Mouse (Mus musculus) CH12.LX (cell line): ENCODE data around the gene Fap. TPM values are rescaled to one million over a fixed set of nuclear protein-coding genes. Genes with fewer than 3 reads are reported as not detected.

Experiments
- DNase-seq: peaks from one replicate; pipeline ENCODE4 v3.0.0-alpha.2; 2013; ENCODE audit errors: extremely low read depth
- H3K27ac ChIP-seq: 2 replicates; pipeline ENCODE4 v1.5.1; 2012; ENCODE audit warnings: low read depth, mild to moderate bottlenecking, control low read depth, moderate library complexity; ENCODE audit not compliant: insufficient read depth
- H3K27me3 ChIP-seq: replicated peaks from 2 replicates; pipeline ENCODE3; 2012; ENCODE audit warnings: inconsistent platforms
- H3K36me3 ChIP-seq, 2 experiments: replicated peaks in 1 of 2; 2 replicates each; pipeline versions ENCODE3 to v1.6.1; 2012; ENCODE audit warnings: inconsistent platforms in 1 of 2, low read length in 1 of 2, mild to moderate bottlenecking in 1 of 2, mixed read lengths in 1 of 2, moderate library complexity in 1 of 2; ENCODE audit not compliant: control insufficient read depth in 1 of 2, insufficient read depth in 1 of 2
- H3K4me1 ChIP-seq, 2 experiments: 2 replicates each; pipeline ENCODE4 v1.6.1; 2012; ENCODE audit warnings: inconsistent platforms in 1 of 2, moderate library complexity in 1 of 2; ENCODE audit not compliant: insufficient read depth in 2 of 2, control insufficient read depth in 1 of 2
- H3K4me2 ChIP-seq: 2 replicates; pipeline ENCODE4 v1.6.1; 2012; ENCODE audit warnings: low read depth, mild to moderate bottlenecking, control low read depth; ENCODE audit not compliant: poor library complexity, insufficient read depth, severe bottlenecking
- H3K4me3 ChIP-seq, 3 experiments: fragments of 150-350 bp in 1 of 3; sonication (generic) in 1 of 3; replicated peaks in 1 of 3; 2 replicates each; pipeline versions ENCODE3 to v1.5.1; 2011 to 2012; ENCODE audit warnings: low read depth in 2 of 3, low read length in 2 of 3, mild to moderate bottlenecking in 2 of 3, moderate library complexity in 2 of 3, control low read depth in 1 of 3, improper control_type of control experiment in 1 of 3, inconsistent platforms in 1 of 3, mixed read lengths in 1 of 3; ENCODE audit not compliant: poor library complexity in 1 of 3
- H3K79me2 ChIP-seq: replicated peaks from 2 replicates; pipeline ENCODE4 v1.6.1; 2012; ENCODE audit warnings: mild to moderate bottlenecking, moderate library complexity; ENCODE audit not compliant: control insufficient read depth, poor library complexity, insufficient read depth, severe bottlenecking; ENCODE audit errors: extremely low read depth
- H3K9ac ChIP-seq: 2 replicates; pipeline ENCODE4 v1.6.1; 2012; ENCODE audit warnings: low read depth, mild to moderate bottlenecking, control low read depth, moderate library complexity; ENCODE audit not compliant: insufficient read depth
- H3K9me3 ChIP-seq: replicated peaks from 2 replicates; pipeline ENCODE3; 2012; ENCODE audit warnings: low read length, inconsistent platforms, mixed read lengths
- BHLHE40 ChIP-seq: IDR thresholded peaks from 2 replicates; pipeline ENCODE4 v1.6.1; 2011; ENCODE audit warnings: mild to moderate bottlenecking, low read depth, low read length, improper control_type of control experiment
- CHD1 ChIP-seq: IDR thresholded peaks from 2 replicates; pipeline ENCODE4 v1.6.1; 2012; ENCODE audit warnings: low read depth, low read length, improper control_type of control experiment, inconsistent platforms
- EP300 ChIP-seq: IDR thresholded peaks from 2 replicates; pipeline ENCODE4 v1.6.1; 2011; ENCODE audit warnings: low read length, improper control_type of control experiment
- ETS1 ChIP-seq: conservative IDR thresholded peaks from 2 replicates; pipeline ENCODE4 v1.6.1; 2012; ENCODE audit warnings: low read depth, mild to moderate bottlenecking, inconsistent platforms, low read length, improper control_type of control experiment, moderate library complexity
- HCFC1 ChIP-seq: IDR thresholded peaks from 2 replicates; pipeline ENCODE4 v1.6.1; 2012; ENCODE audit warnings: low read depth, mild to moderate bottlenecking, inconsistent platforms, low read length, improper control_type of control experiment
- JUN ChIP-seq: IDR thresholded peaks from 2 replicates; pipeline ENCODE4 v1.6.1; 2011; ENCODE audit warnings: low read depth, mild to moderate bottlenecking, low read length, improper control_type of control experiment, moderate library complexity; ENCODE audit not compliant: insufficient read depth
- MAFK ChIP-seq: IDR thresholded peaks from 2 replicates; pipeline ENCODE4 v1.6.1; 2011; ENCODE audit warnings: low read length, improper control_type of control experiment; ENCODE audit not compliant: insufficient replicate concordance
- MEF2A ChIP-seq: IDR thresholded peaks from 2 replicates; pipeline ENCODE4 v1.6.1; 2014; ENCODE audit warnings: low read depth, mild to moderate bottlenecking, inconsistent platforms, low read length, improper control_type of control experiment, borderline replicate concordance
- MYC ChIP-seq: IDR thresholded peaks from 2 replicates; pipeline ENCODE4 v1.6.1; 2011; ENCODE audit warnings: low read depth, mild to moderate bottlenecking, improper control_type of control experiment, low read length
- NRF1 ChIP-seq: IDR thresholded peaks from 2 replicates; pipeline ENCODE4 v1.6.1; 2014; ENCODE audit warnings: low read depth, mild to moderate bottlenecking, inconsistent platforms, low read length, improper control_type of control experiment, moderate library complexity
- TBP ChIP-seq: conservative IDR thresholded peaks from 2 replicates; pipeline ENCODE4 v1.6.1; 2011; ENCODE audit warnings: low read depth, low read length, improper control_type of control experiment
- USF1 ChIP-seq: IDR thresholded peaks from 2 replicates; pipeline ENCODE4 v1.6.1; 2014; ENCODE audit warnings: low read depth, mild to moderate bottlenecking, inconsistent platforms, low read length, improper control_type of control experiment
- ZMIZ1 ChIP-seq: IDR thresholded peaks from 2 replicates; pipeline ENCODE4 v1.6.1; 2012; ENCODE audit warnings: low read depth, mild to moderate bottlenecking, inconsistent platforms, low read length, improper control_type of control experiment
- dilution Hi-C: fragments of 300-500 bp; cut with MboI; formaldehyde crosslinking; loops from 2 replicates; pipeline ENCODE4 v1.14.3; 2020; ENCODE audit warnings: low sequenced_read_pairs; ENCODE audit not compliant: extremely low pct_unique_long_range_greater_than_20kb, extremely low pct_ligation_motif_present
- in situ Hi-C: fragments of 300-500 bp; cut with MboI; formaldehyde crosslinking; loops from 3 replicates; pipeline ENCODE4 v1.14.3; 2019; ENCODE audit warnings: low sequenced_read_pairs, low pct_ligation_motif_present, low pct_unique_long_range_greater_than_20kb, mixed read lengths
- polyA plus RNA-seq: library from polyadenylated mRNA; unstranded; fragments of >175 nt; gene quantifications from 2 replicates; pipeline ENCODE4 v1.2.1, GENCODE M21; 2012; ENCODE audit warnings: low read depth; ENCODE audit not compliant: insufficient read length
- total RNA-seq, 2 experiments: library from RNA; depleted of rRNA; stranded (reverse); fragments of 300-350 nt in 1 of 2; fragments of >200 nt in 1 of 2; gene quantifications; 2 replicates each; pipeline ENCODE4 v1.2.3; 2012 to 2014

Gene Fap
- total and polyA plus RNA-seq, 3 experiments: 0.15 TPM; not detected in 2

DNA sequence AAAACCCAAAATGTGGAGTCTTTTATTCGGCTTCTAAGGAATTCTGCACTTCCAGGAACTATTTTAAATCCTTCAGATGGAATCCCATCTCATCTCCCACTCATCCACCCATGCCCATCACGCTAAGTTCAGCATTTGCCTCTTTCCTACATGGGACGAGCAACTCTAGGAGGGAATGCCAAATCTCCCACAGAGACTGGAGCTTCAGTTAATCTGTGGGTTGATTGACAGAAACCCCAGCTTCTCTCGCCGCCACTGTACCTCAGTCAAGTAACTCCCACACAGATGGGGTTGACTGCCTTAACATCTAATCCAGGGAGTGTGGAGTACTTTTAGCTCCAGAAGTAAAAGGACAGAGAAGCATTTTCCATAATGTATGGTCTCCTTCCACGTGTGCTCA is 119.8 kb downstream of the Fap start:
- Histone ChIP-seq H3K27me3 (no peaks in the 10 kb centered on the region), H3K4me2 (no peak overlapping the region), H3K9me3 (no peaks in the 10 kb centered on the region), H3K79me2 (no peaks in the 10 kb centered on the region), H3K27ac (no peak overlapping the region), H3K36me3 (peaks cover 0 to 4% of the 10 kb centered on the region in 2 experiments), H3K9ac (no peak overlapping the region), H3K4me3 (no peak overlapping the region), H3K4me1 (peaks cover 3 to 21% of the 10 kb centered on the region in 2 experiments; a peak in 2 of 4 replicates)
- in situ Hi-C loops (loop anchor here (25.0 kb wide), 1 partner anchor 467 kb away; no protein-coding TSS in a partner anchor), dilution Hi-C loops (no loop called here)
- TF ChIP-seq ZMIZ1 (no peak), CHD1 (no peak), BHLHE40 (no peak), ETS1 (no peak), MAFK (no peak), HCFC1 (no peak), TBP (no peak), USF1 (no peak), MEF2A (no peak), NRF1 (no peak), MYC (no peak), EP300 (no peak), JUN (no peak)
- no peak for DNase-seq

Other genes with a start within 250 kb of the Fap start
- gene Dpp4, start 161.8 kb downstream of the Fap start, total RNA-seq (2012; rRNA removed): 2.4 and 3.6 TPM in 2 replicates
- gene Dpp4, start 161.8 kb downstream of the Fap start, total RNA-seq (2014; rRNA removed): 0.04 and 0.08 TPM in 2 replicates
- 0.29 and 0.61 TPM in 2 replicates for gene Dpp4, start 161.8 kb downstream of the Fap start, polyA plus RNA-seq
- gene Gcg, start 90.4 kb downstream of the Fap start, total RNA-seq (2012; rRNA removed): 0.13 and 0.17 TPM in 2 replicates
- gene Gcg, start 90.4 kb downstream of the Fap start, total RNA-seq (2014; rRNA removed): 0.31 TPM in 1 of 2 replicates, not detected in the other
- gene Gcg, start 90.4 kb downstream of the Fap start, polyA plus RNA-seq: 0.38 TPM in 1 of 2 replicates, not detected in the other
- gene Ifih1, start 72.2 kb upstream of the Fap start, total RNA-seq (2012; rRNA removed): 1.6 and 2.0 TPM in 2 replicates
- 2.2 and 2.5 TPM in 2 replicates for gene Ifih1, start 72.2 kb upstream of the Fap start, total RNA-seq (2014; rRNA removed)
- 3.6 and 4.5 TPM in 2 replicates for gene Ifih1, start 72.2 kb upstream of the Fap start, polyA plus RNA-seq
- 4.7 and 5.2 TPM in 2 replicates for gene Gca, start 90.2 kb upstream of the Fap start, total RNA-seq (2012; rRNA removed)
- 1.7 and 4.2 TPM in 2 replicates for gene Gca, start 90.2 kb upstream of the Fap start, total RNA-seq (2014; rRNA removed)
- gene Gca, start 90.2 kb upstream of the Fap start, polyA plus RNA-seq: 10.1 and 10.9 TPM in 2 replicates